Mouse (Mus musculus) olfactory bulb, adult 2 months (tissue): ENCODE results near the gene Arpp21.

Experiments used
- CTCF ChIP-seq: fragments of 200-500 bp; IDR thresholded peaks from 2 replicates; pipeline ENCODE4 v1.5.1; 2012; ENCODE audit warnings: low read depth, mild to moderate bottlenecking, low read length, moderate library complexity; ENCODE audit not compliant: insufficient read depth
- POLR2A ChIP-seq: fragments of 200-500 bp; IDR thresholded peaks from 2 replicates; pipeline ENCODE4 v1.6.1; 2012; ENCODE audit warnings: mild to moderate bottlenecking, low read depth, low read length, moderate library complexity; ENCODE audit not compliant: insufficient read depth

GRCm38 (mm10) chr9:112070961-112071360, 164.8 kb downstream of the Arpp21 start:
- no peak for TF ChIP-seq CTCF
- TF ChIP-seq POLR2A: no peak
